Mouse (Mus musculus) liver, postnatal 0 days (tissue): ENCODE results near the gene Gstm5.

ENCODE experiments used
- CTCF ChIP-seq: sonication (generic); IDR thresholded peaks from 2 replicates; pipeline ENCODE4 v1.5.1; 2016; ENCODE audit warnings: antibody characterized with exemption, low read depth
- EP300 ChIP-seq: IDR thresholded peaks from 2 replicates; pipeline ENCODE4 v1.6.1; 2016; ENCODE audit warnings: antibody characterized with exemption, low read depth, mild to moderate bottlenecking

- TF ChIP-seq CTCF (no peak), EP300 (no peak)
These were observed 3.1 kb downstream of the Gstm5 start for GRCm38 (mm10) chr3:107898691-107899090.
